Mouse (Mus musculus) heart, postnatal 25 days (tissue): ENCODE measurements around the gene Rbms3. TPM values are rescaled to one million over a fixed set of nuclear protein-coding genes. Genes with fewer than 3 reads are reported as not detected.

Experiments used
- DNase-seq: peaks from one replicate; pipeline ENCODE4 v3.0.0; 2022; ENCODE audit warnings: low spot score
- intact Hi-C: fragments of 180-260 bp; cut with DNase I; formaldehyde crosslinking; loops from one replicate; pipeline ENCODE4 v1.15.1; 2025
- total RNA-seq, 2 experiments: library from RNA; stranded (reverse); gene quantifications; 2 replicates each; pipeline ENCODE4 v1.2.3; 2021

Gene Rbms3
- total RNA-seq, 2 experiments from 2014 or later = 12.5 to 12.7 TPM

DNA sequence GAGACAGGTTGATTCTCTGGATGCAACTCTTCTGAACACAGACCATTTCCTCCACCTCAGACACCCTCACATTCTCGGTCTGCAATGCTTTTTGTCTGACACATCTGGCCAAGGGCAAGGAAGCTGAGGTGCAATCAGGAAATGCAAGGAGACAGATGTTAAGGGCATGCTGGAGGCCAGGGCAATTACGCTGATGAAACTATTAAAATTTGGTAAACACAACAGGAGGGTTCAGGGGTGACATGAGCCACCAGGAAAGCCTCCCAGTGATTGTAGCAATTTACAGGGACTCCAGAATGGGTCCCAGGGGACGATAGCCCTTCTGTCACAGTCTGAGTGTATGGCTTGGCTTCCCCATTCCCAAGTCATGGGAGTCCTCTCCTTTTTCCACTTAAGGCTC lies 681.5 kb downstream of the Rbms3 start:
- intact Hi-C loops = no loop called here
- DNase-seq = no peak

DNA sequence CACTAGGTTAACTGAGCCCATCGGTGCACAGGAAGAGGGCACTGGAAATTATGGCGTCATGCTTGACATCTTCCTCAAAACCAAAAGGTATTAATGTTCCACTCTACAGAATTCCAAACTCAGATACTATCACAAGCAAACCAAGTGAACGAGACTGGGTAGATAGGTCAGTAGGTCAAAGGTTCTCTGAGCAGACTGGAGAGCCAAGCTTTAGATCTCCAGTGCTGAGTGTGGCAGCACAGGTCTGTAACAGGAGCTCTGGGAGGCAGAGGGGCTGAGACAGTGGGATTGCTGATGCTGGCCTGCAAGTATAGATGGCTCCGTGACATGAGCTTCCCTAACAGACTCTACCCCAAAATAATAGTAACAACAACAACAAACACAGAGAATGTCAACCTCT lies 682.3 kb downstream of the Rbms3 start:
- intact Hi-C loops = no loop called here
- no peak for DNase-seq

DNA sequence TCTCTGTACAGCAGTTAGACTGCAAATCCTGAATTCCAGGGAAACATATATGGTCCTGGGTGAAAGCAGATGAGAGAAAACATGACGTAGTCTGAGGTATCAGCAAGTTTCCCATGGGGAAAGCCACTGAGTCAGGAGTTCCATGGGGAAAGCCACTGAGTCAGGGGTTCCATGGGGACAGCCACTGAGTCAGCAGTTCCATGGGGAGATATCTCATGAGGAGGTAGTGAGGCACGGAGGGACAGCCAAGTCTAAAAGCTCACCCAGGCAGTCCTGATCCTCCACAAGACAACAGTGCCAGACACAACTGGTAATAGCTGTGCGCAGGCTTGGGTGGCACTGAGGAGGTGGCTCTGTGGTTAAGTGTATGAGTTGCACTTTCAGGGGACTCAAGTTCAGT lies 682.9 kb downstream of the Rbms3 start:
- intact Hi-C loops = no loop called here
- DNase-seq = no peak

DNA sequence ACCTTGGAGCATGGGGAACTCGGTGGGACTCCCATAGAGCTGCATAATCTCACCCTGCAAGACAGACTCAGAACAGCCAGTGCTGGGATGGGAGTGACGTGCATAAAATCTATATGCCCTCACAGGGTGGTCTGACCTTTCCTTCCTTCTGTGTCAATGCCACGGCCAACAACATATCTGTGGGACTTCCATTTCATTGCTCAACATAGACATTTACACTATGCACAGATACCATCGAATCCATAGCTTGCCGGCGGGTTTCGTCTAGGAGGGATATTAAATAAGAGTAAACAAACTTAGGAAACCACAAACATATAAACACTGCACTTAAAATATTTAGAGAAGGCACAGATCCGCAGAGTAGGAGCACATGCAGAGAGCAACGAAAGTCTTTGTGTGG lies 684.0 kb downstream of the Rbms3 start:
- no peak for DNase-seq

DNA sequence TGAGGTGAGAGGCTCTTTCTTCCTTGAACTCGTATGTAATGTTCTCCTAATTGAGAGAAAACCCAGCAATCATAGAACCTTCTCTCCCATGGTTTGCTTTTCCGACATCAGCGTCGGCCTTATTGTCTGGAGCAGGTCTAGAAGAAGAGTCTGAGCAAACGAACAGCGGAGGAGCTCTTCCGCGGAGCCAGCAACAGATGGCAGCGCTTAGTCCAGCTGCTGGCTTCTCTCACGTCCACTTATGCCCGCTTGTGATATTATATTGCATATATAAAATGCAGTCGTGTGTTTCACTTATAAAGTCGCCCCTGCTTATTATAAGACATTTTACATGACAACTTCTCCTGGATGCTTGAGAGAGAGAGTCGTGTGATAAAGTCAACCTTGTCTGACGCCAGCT lies 685.8 kb downstream of the Rbms3 start:
- no peak for DNase-seq
- intact Hi-C loops = no loop called here

More for the DNA sequence above, 684.0 kb downstream of the Rbms3 start:
- intact Hi-C loops = no loop called here

DNA sequence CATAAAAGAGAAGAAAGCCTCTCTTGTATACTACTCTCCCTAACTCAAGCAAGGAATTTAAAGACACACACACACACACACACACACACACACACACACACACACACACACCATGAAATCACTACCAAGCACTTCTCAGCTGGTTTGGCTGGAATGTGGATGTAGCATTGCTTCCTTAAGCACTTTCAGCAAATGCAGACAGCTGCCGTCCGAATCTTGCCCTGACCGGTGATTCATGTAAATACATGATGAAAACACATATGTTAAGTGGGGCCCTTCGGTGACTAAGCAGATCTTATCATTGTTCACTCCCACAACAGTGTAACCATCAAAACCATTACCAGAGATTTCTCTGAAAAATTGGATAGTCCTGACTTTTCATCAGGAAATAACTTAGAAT lies 688.6 kb downstream of the Rbms3 start:
- intact Hi-C loops = no loop called here
- no peak for DNase-seq

DNA sequence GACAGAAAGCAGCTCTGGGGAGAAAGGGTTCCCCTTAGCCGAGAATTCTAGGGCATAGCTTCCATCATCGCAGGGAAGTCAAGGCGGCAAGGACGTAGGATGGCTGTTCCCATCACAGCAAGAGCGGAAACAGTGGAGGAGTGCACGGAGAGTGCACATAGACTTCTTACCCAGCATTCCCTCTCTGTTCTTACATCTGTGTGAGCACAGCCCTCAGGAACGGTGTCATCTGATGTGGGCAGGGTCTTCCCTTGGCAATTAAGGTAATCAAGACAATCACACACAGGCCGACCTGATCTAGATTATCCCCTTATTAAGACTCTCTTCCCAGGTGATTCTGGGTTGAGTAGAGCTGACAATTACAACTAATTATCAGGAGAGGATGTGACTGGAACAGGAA lies 689.0 kb downstream of the Rbms3 start:
- intact Hi-C loops = no loop called here
- no peak for DNase-seq

DNA sequence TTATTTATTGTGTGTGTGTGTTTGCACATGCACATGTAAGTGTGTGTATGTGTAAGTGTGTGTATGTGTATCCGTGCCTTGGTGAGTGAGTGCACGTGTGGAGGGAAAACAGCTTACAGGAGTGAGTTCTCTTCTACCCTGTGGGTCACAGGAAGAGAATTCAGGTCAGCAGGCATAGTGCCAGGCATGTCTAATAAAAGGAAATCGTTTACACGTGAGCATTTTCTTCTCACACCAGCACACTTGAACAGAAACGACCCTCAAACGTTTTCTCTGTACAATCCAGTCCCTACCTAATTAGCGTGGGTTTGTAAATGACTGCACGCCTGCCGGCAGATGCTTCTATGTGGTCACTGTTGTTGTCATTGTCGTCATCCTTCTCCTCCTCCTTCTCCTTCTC lies 701.4 kb downstream of the Rbms3 start:
- intact Hi-C loops = no loop called here
- no peak for DNase-seq

DNA sequence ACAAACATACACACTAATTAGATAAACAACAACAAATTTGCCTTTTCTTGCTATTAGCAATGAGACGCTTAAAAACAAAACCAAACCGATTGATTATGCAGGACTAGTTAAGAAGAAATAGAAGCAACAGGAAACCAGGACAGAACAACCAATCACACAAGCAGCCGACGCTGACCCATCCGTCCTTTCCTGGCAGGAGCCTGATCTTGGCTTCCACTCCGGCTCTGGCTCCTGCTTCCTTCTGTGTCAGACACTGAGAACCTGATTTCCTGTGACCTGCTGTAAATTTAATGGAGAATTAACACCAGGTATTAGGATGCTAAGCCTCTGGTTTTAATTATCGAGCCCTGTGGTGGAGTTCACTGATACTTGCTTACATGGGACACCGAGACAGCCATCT lies 706.6 kb downstream of the Rbms3 start:
- DNase-seq = no peak
- intact Hi-C loops = no loop called here

DNA sequence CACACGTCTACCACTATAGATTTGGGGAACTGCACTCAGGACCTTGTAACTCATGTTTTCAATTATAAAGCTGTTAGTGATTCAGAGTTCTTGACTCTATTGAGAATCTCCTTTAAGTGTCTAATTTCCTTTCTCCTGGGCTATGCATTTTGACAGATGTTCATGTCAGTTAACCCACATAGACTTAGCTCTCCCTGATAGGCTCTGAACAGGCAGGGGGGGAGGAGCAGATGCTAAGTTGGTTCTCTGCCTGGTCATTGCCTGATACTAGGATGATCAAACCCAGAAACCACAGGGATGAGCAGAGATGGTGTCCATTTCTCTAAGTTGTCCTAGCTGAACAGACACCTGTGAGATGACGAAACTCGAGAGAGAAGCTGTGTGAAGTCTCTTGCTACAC lies 707.2 kb downstream of the Rbms3 start:
- no peak for DNase-seq
- intact Hi-C loops = no loop called here

DNA sequence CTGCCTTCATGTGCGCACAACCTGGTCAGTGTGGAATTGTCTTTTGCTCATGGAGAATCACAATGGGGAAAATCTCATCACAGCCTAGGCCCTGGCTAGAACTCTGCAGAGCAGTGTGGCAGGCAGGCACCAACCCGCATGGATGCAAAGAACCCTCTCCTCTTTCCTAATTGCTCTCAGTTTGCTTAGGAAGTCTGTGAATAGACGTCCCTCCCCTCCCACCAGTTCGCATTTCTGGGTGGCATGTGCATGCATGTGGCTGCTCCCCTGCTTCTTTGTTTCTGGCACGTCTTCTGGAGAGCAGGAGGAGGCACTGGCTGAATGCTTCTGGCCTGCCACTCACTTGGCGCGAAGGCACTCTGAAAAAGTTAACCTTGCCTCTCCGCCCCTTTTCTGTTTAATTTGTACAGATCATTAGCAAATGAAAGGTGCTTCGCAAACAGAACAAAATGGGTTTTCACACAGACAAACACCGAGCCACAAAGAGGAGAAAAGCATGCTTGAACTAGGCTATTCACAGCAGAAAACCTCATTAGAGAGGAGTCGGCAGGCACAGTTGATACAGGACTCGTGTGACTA lies 710.2 kb downstream of the Rbms3 start:
- intact Hi-C loops = no loop called here

DNA sequence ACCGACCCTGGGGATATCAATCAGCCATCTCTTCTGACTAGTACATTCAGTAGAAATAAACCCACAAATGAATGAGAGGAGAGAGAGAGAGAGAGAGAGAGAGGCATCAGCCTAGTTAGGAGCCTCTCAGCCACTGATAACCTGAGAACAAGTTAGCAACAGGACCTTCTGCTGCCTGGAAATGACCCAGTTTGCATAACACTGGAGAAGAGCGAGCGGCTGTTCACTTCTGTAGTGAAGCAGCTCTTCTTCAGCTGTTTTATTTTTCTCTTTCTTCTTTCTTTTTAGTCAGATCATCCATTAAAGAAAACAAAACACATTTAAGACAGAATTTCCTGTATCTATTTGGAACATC lies 717.2 kb downstream of the Rbms3 start:
- DNase-seq = no peak
- intact Hi-C loops = no loop called here

More for the DNA sequence above, 710.2 kb downstream of the Rbms3 start:
- no peak for DNase-seq

DNA sequence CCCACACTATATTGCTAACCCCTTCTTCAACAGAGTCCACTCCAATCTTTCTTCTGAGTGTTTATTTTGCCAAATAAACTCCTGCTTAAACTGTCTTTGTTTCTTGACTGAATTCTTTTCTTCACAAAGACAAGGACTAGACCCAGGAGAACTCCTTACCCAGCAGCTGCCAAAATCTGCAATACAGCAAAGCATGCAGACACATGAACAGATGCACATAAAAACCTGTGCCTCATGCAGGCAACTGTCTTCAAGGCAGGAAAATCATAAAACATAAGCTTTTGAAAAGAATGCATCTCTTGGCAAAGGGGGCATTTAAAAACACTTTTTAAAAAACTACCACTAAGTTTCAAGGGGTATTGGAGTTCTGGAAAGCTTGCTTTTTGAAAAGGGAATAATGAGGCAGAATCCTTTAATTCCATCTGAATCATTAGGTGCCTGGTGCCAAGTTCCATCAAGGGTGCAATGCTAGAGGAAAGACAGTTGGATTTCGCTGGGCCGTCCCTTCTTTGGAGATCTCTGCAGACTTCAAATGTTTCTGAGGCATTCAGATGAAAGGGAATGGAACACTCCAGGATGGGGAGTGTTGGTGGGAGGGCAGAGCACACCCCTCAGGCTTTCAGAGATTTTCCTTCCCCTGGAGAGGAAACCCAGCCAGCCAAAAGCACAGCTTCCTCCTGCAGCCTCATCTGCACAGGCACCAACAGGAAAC lies 717.8 kb downstream of the Rbms3 start:
- intact Hi-C loops = no loop called here
- no peak for DNase-seq

DNA sequence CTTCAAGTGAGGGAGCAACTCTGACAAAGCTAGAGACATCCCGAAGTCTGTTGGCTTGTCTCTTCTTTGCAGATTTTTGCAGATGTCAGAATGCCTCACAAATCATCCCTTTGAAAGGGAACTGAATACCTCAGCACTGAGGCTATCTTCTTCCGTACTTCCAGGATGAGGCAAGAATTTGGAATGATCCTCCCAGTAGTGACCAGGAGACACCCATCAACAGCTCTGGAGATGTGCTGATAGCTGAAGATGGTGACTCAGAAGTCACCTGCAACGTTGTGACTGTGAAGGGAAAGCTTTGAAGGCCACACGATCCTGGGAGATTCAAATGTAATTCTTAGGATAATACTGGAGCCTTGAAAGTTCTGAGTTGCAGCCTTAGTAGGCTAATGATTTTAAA lies 720.2 kb downstream of the Rbms3 start:
- no peak for DNase-seq
- intact Hi-C loops = no loop called here

DNA sequence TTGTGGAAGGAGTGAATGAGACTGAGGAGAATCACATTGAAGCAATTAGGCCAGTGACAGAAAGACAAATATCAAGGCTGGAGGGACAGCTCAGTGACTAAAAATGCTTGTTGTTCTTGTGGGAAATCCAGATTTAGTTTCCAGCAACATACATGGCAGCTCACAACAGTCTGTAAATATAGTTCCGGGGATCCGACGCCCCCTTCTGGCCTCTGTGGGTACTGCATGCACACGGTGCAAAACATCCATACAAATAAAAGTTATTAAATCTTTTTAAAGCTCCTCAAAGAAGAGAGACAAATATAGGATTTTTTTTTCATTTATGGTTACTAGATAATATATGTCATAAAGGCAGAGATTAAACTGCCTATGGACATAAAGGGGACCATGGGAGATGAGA lies 722.8 kb downstream of the Rbms3 start:
- DNase-seq = no peak
- intact Hi-C loops = no loop called here

DNA sequence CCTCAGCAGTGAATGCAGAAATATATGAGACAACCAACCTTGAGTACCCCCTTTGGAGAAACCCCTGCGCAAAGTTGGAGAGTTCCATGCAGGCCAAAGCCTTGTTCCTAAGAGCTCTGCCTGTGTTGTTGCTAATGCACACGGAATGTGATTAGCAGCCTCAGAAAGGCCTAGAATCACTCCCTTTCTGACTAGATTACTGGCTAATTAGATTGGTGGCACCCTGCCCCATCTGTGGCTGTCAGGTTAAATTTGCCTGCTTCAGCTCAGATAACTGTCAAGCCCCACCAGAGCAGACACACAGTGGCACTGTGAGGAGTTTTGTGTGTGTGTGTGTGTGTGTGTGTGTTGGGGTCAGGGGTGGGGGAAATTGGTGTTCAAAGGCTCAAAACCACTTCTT lies 724.1 kb downstream of the Rbms3 start:
- intact Hi-C loops = no loop called here
- no peak for DNase-seq

DNA sequence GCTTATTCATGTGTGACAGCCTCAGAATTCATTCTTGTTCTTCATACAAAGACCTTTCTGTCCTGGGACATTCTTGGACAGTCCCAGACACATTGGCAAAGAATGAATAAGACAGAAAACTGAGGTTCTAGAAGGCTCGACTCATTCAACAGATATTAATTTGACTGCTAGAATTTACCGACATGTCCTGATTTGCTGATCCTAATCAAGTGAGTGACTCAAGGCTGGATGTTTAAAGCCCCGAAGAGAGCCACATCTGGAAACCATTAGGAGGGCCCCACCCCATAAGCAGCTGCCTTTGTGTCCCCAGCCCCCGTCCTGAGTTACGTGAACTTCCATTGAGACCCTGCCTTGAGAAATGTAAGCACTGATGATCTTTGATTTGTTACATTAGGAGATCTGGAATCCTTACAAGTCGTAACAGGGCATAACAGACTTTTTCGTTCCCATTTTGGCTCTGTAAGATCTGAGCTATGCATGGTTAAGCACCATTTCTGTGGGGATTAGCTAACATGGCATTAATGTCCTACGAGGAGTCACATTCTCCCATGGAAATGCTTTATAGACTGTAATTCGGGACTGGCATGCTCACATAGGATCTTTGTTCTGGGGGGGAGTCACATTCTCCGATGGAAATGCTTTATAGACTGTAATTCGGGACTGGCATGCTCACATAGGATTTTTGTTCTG lies 726.3 kb downstream of the Rbms3 start:
- intact Hi-C loops = no loop called here
- DNase-seq = no peak

DNA sequence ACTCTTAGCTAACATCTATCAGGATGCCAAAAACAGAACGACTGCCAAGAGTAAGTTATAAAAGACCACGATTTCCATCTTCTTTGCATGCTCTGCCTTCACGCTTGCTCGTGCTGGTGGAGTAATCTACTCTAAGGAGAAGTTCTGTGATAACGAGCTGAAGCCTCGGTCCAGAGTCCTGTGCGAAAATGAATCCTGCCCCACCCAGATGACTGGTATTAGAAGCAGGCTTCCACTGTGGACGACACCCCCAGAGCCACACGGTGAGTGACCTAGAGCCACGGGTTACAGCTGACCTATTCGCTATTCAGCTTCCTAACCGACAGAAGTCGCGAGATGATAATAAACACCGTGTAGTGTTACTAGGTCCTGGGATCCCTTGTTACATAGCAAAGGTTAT lies 730.3 kb downstream of the Rbms3 start:
- intact Hi-C loops = no loop called here
- no peak for DNase-seq

DNA sequence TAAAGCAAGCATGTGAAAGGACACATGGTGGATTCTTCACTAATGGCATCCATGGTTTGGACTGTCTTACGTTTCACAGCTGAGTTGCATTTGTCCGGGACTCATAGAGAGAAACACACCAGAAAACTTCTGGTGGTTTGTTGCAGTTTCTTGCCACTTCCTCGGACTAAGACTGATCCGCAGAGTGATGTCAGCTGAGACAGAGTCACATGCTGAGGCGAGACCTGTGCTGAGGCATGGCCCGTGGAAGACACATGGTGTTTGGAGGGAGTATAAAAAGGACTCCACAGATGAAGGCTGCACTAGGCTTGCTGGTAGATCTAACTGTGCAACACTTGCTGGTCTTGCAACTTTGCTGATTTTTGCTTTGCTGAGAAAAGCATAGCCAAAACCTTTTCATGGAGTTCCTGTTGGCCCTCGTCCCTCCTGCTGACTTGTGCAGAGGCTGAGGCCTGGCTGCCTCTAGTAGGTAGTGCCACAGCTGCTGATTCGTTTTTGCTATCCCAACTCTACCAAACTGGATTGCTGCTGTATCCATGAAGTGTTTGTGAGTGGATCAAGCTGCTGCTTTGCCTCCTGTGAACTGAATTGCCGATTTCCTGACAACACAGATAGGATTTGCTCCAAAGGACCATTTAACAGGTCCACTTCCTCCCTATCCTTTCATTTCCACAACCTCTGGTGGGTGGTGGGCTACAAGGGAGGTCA lies 742.6 kb downstream of the Rbms3 start:
- no peak for DNase-seq
- intact Hi-C loops = no loop called here

DNA sequence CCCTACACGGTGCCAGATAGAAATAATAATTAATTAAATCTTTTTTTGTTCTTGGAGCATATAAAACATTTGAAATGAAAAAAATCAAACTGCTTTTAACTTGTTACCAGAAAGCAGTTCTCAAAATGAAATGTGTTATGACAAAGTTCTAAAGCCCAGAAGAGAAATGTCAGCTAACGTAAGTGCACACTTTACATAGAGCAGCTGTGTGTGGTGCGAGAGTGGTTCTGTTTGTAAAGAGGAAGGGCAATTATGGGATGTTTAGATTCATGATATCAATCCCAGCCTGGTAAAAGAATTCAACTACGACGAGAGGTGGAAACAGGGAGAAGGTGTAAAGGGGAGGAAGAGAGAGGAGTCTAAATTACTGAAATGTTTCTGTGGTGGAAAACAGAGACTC lies 744.1 kb downstream of the Rbms3 start:
- intact Hi-C loops = no loop called here
- DNase-seq = no peak

DNA sequence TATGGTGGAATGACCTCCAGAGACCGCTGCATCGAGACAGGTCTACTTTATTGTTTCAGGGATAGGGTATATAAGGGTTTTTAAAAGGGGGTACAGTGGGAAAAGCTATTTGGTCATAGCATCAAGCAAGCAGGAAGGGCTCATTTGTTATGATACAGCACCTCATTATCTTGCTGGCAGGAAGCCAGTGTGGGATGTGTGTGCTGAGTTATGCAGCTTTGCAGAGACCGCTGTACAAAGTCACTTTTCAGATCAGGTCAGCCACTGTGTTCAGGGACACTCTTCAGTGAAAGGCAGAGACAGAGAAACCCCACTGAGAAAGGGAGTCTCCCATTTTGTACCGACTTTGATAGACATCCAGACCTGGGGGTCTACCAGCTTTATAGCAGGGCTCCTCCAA lies 749.2 kb downstream of the Rbms3 start:
- intact Hi-C loops = no loop called here
- DNase-seq = no peak
